ENCODE assay signal across 13 mouse cellular contexts in genomic region chr2:148038366-148039310, GRCm38 (mm10). TPM values are rescaled to one million over a fixed set of nuclear protein-coding genes. Genes with fewer than 3 reads are reported as not detected.
DNase-seq lines count a peak whose midpoint lies in the region; ATAC-seq and TF ChIP-seq lines count a peak whose summit lies in the region.
"Had no signal": no experiment of that assay in that cellular context is flagged by ENCODE, and none has a peak within 500 bp of the region (broad histone marks: within the 10 kb centered on the region; RNA-seq: fewer than 3 reads in every experiment).

No protein-coding gene starts in this region.

- no peak for TF ChIP-seq POLR2A in testis, adult 2 months (IDR thresholded peaks at IDR 0.05; ENCODE audit: control insufficient read depth, low read depth, low read length)

- peak overlapping the region; percentile 32 for H3K4me3 ChIP-seq in heart, embryonic 13.5 days
- peak overlapping the region; percentile 26 for H3K4me3 ChIP-seq in testis, adult 2 months (ENCODE audit: control insufficient read depth, low read depth, low read length)

- intact Hi-C loops in heart, postnatal 14 days (cut with DNase I) = no loop called here

- no peak overlapping the region for H3K9ac ChIP-seq in heart, embryonic 13.5 days

- H3K4me1 ChIP-seq in heart, embryonic 13.5 days = peaks cover 18% of the 10 kb centered on the region; the same call in 1 of the 2 replicates
- H3K4me1 ChIP-seq in testis, adult 2 months (ENCODE audit: control insufficient read depth, insufficient read depth, low read length) = peaks cover 5% of the 10 kb centered on the region

- H3K36me3 ChIP-seq in heart, embryonic 13.5 days = no peaks in the 10 kb centered on the region
- no peaks in the 10 kb centered on the region for H3K36me3 ChIP-seq in testis, adult 2 months (ENCODE audit: control insufficient read depth, insufficient read depth, low read length)

- H3K4me2 ChIP-seq in heart, embryonic 13.5 days = peak overlapping the region; percentile 31; the same call in 1 of the 2 replicates

- no peak for TF ChIP-seq CTCF in testis, adult 2 months (IDR thresholded peaks at IDR 0.05; ENCODE audit: control insufficient read depth, insufficient read depth, insufficient replicate concordance, low read depth, low read length)

- no peak for ATAC-seq in heart, embryonic 13.5 days (ENCODE audit: extremely low read depth, insufficient number of reproducible peaks, low FRiP score, low TSS enrichment)

- no peak overlapping the region for H3K27ac ChIP-seq in heart, embryonic 13.5 days (replicated peaks)
- no peak overlapping the region for H3K27ac ChIP-seq in testis, adult 2 months (ENCODE audit: control insufficient read depth, insufficient read depth, low read depth, low read length)

- WGBS in heart, embryonic 13.5 days = 1% methylated on average over 42 of the region's 42 CpGs

- no peak for DNase-seq in heart, postnatal 14 days
- no peak for DNase-seq in testis, postnatal 14 days (ENCODE audit: low spot score)
- DNase-seq in lung, postnatal 4 days = peak; percentile 41 to 44
- DNase-seq in layer of hippocampus, adult 9-10 months (ENCODE audit: low spot score) = no peak
- DNase-seq in kidney, adult 11 months = no peak
- DNase-seq in adrenal gland, postnatal 10 days = no peak
- DNase-seq: cerebellum, postnatal 36 days; gastrocnemius, postnatal 14 days; kidney, postnatal 25 days had no signal

- H3K9me3 ChIP-seq in heart, embryonic 13.5 days = no peaks in the 10 kb centered on the region

- H3K27me3 ChIP-seq in heart, embryonic 13.5 days (replicated peaks) = peaks cover 100% of the 10 kb centered on the region
- peaks cover 8% of the 10 kb centered on the region; the same call in 1 of the 2 replicates for H3K27me3 ChIP-seq in testis, adult 2 months (ENCODE audit: control insufficient read depth, insufficient read depth, low read length)

RNA-seq across cellular contexts. Expression of gene Foxa2, which starts 8.1 kb away (rescaled TPM):
- 1.2 and 1.8 TPM in 2 replicates for polyA plus RNA-seq in heart, embryonic 13.5 days (2015; fragmentation: Nextera tagmentation; extraction: Ambion mirVana)
- not detected for total RNA-seq in heart, postnatal 14 days (2021)
- polyA plus RNA-seq in testis, adult 2 months (2012; rRNA removed) = 0.13 and 0.23 TPM in 2 replicates
- total RNA-seq in adrenal gland, postnatal 10 days (2021) = 1 to 10 TPM; 2.0 to 3.0 TPM
- total RNA-seq: gastrocnemius, postnatal 14 days; left cerebral cortex, postnatal 14 days; monocyte, adult 5-6 weeks had no signal

Comparison
In these comparisons a context has a peak if more than half of its experiments do, and no peak if none do; other contexts are left out.
1. DNase-seq: peak in lung, postnatal 4 days (2 of 2); none in heart, postnatal 14 days (0 of 2), testis, postnatal 14 days (single experiment), layer of hippocampus, adult 9-10 months (single experiment), kidney, adult 11 months (single experiment) and adrenal gland, postnatal 10 days (single experiment).